Mouse (Mus musculus): ENCODE measurements at regions not wholly inside any gene's neighbourhood (a gene's known extent, or its start where the extent isn't known, plus 50 kb on each side); places are given as distances from the start of the nearest gene placed in this dataset.
"Not testable (repeated sequence)": the region's sequence is repeated elsewhere in the genome, so short reads cannot be mapped to it uniquely, and the experiment has no call there.

DNA sequence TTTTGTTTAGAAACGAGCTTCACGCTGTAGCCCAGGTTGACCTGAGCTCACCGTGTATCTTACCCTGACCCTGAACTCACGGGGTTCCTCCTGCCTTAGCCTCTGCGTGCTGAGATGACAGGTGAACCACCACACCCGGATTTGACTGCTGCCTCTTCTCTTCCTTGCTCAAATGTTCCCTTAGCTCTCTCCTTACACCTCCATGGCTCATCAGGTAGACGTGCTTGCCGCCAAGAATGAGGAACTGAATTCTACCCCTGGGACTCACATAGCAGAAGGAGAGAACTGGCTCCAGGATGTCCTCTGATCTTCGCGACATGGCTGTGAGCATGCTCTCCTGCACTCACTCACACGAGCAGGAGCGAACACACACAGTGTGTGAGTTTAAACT lies 55.3 kb upstream of the Jarid2 start:
- DNase-seq (ENCODE audit: low spot score), result no peak

DNA sequence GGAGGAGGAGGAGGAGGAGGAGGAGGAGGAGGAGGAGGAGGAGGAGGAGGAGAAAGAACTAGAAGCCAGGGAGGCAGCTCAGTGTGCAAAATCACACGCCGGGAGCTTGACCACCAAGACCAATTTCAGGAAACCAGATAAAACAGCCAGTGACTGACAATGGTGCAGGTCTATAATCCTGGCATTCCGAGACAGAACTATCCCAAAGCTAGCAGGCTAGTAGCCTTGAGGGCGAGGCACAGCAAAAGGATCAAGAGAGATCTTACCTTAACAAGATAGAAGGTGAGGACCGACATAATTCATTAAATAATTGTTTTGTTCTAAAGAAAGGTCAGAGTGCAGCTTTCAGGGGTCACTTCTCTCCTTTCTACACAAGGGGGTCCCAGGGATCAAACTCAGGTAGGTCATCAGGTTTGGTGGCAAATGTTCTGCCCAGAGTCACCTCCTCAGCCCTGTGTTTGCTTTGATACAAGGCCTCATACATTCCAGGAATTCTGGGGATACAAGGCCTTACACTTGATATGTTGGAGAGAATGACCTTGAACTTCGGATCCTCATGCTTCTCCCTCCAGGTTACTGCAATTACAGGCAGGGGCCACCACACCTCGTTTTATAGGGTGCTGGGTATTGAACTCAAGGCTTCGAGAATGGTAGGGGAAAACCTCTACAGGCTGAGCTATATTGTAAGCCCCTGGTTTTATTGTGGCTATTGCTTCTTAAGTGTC lies 54.2 kb upstream of the Jarid2 start:
- no peak for DNase-seq (ENCODE audit: low spot score)

DNA sequence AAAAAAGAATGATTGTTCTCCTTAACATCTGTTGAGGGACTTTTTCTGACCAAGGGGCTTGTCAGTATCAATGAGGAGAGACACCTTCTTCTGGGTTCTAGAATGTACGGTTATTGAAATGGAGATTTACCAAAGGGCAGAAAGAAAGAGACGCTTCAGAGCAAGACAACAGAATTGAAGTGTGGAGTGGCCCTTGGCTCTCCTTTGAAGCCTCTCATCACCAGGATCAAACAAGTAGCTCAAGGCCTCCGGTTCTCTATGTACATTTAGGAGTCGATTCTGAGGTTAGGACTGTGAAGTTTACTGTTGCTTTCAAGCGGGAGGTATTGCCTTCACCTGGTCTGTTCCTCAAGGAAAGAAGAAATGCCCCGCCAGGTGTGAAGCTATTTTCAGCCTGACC lies 53.2 kb upstream of the Jarid2 start:
- DNase-seq (ENCODE audit: low spot score), result no peak

DNA sequence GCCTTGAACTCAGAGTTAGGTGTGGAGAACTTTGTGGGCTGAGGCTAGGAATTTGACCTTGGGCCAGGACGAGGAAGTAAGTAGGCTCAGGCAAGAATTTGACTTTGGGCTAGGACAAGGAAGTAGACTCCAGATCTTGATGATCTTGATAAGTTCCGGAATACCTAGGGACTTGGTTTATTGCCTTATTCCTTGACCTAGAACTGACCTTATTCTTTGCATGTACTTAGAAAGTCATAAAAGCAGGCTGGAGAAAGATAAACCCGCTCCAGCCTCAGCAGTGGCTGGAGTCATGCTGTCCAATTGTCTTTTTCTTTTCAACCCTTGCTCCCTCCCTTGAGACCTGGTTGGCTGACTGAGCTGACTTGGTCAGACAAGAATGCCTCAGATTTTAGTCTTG lies 51.2 kb upstream of the Jarid2 start:
- no peak for DNase-seq (ENCODE audit: low spot score)

DNA sequence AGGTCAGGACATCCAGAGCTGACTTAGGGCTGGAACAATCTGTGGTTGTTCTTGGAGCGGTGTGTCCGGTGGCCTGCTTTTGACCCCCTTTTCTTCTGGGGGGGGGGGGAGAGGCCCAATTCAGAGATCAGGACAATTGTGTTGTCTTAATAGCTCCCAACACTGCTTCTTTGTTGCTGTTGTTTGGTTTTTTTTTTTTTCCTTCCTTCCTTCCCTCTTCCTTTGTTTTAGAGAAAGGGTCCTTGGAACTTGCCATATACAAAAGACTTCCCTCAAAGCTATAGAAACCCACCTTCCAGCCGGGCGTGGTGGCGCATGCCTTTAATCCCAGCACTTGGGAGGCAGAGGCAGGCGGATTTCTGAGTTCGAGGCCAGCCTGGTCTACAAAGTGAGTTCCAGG lies 49.8 kb upstream of the Jarid2 start:
- not testable (repeated sequence) for DNase-seq (ENCODE audit: low spot score)
